Mouse (Mus musculus) stomach, embryonic 16.5 days (tissue): ENCODE data around the gene Ifitm1. TPM values are rescaled to one million over a fixed set of nuclear protein-coding genes. Genes with fewer than 3 reads are reported as not detected.

Source experiments
- ATAC-seq: fragments of 200-750 bp; cut with Nextera tagmentation; 2 replicates; pipeline ENCODE4 v1.8.0; 2017; ENCODE audit warnings: moderate number of reproducible peaks, moderate TSS enrichment; ENCODE audit not compliant: insufficient read depth, low FRiP score
- H3K27ac ChIP-seq: fragments of 300-500 bp; sonication (generic); 2 replicates; pipeline ENCODE4 v1.5.1; 2014; ENCODE audit warnings: low read length
- H3K27me3 ChIP-seq: fragments of 300-500 bp; sonication (generic); 2 replicates; pipeline ENCODE4 v1.6.1; 2014; ENCODE audit warnings: low read length, control low read depth, mixed read lengths; ENCODE audit not compliant: control insufficient read depth, insufficient read depth
- H3K36me3 ChIP-seq: fragments of 300-500 bp; sonication (generic); 2 replicates; pipeline ENCODE4 v1.6.1; 2014; ENCODE audit warnings: low read length; ENCODE audit not compliant: control insufficient read depth, insufficient read depth
- H3K4me1 ChIP-seq: fragments of 300-500 bp; sonication (generic); 2 replicates; pipeline ENCODE4 v1.6.1; 2014; ENCODE audit warnings: low read length, control low read depth, mixed read lengths; ENCODE audit not compliant: control insufficient read depth, insufficient read depth
- H3K4me2 ChIP-seq: fragments of 300-500 bp; sonication (generic); 2 replicates; pipeline ENCODE4 v1.6.1; 2014; ENCODE audit warnings: low read depth, low read length, mixed read lengths
- H3K4me3 ChIP-seq: fragments of 300-500 bp; sonication (generic); replicated peaks from 2 replicates; pipeline ENCODE4 v1.5.1; 2014; ENCODE audit warnings: mild to moderate bottlenecking, low read length
- H3K9ac ChIP-seq: fragments of 300-500 bp; sonication (generic); 2 replicates; pipeline ENCODE4 v1.6.1; 2014; ENCODE audit warnings: low read length
- H3K9me3 ChIP-seq: fragments of 300-500 bp; sonication (generic); replicated peaks from 2 replicates; pipeline ENCODE4 v1.6.1; 2016; ENCODE audit warnings: low read length, control low read depth; ENCODE audit not compliant: control insufficient read depth
- WGBS: fragments of 180-500 bp; shearing (Covaris S2); extraction: QIAGEN DNeasy Blood & Tissue Kit; methylation state at CpG from one replicate; pipeline ENCODE4 v1.1.7; 2014; 5-methylcytosine and 5-hydroxymethylcytosine counted together
- polyA plus RNA-seq: library from polyadenylated mRNA; unstranded; fragments of >200 nt; fragmentation: Nextera tagmentation; extraction: Ambion mirVana; gene quantifications from 2 replicates; pipeline ENCODE4 v1.2.1, GENCODE M21; 2015

The Ifitm1 gene
- polyA plus RNA-seq, 1 experiment from 2014 or later: 156 TPM

DNA sequence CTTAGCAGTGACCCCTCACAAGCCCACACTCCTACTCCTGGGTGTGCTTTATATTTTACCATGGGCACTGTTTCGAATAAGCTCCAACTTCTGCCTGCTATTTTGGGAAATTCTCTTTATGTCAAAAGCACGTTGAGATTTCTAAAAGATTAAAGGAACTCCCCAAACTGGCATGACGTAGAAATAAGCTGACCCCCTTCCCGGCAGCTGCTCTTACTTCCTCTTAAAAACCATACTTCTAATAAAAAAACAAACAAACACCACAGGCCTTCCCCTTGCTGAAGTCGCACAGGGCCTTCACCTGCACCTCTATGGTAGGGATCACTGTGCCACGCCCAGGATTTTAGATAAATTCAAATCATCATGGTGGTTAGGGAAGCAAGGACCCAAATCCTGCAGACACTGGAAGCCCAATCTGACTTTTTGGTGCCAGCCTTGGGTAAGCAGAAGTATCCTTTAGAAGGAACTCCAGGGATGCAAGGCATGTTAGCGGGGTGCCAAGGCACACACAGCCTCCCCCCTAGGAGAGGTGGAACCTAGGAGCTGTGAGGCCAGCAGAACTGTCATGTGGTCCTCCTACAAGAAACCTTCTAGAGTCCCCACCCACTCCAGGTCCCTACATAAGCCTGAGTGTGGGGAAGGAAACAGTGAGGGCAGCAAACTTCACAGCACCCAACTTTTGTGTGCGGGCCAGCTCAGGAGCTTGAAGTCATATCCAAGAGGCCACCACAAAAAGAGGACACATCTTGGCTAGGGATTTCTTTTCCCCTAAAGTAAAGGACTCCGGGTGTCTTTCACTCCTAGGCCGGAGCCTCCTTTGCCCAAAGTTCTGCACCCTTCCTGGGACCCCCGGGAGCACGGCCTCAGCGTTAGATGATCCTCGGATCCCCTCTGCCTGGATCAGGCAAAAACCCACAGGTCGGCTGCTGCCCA is 13.0 kb upstream of the Ifitm1 start:
- H3K4me2 ChIP-seq: peak overlapping the region; percentile 92
- peak overlapping the region; percentile 72 for H3K4me3 ChIP-seq
- no peaks in the 10 kb centered on the region for H3K27me3 ChIP-seq
- no peak for ATAC-seq
- H3K9me3 ChIP-seq: no peaks in the 10 kb centered on the region
- H3K9ac ChIP-seq: peak overlapping the region; percentile 84
- WGBS: 40% methylated on average over 15 of the region's 15 CpGs
- peak overlapping the region; percentile 69 for H3K27ac ChIP-seq
- H3K36me3 ChIP-seq: peaks cover under 1% of the 10 kb centered on the region; the same call in 1 of the 2 replicates
- peaks cover 54% of the 10 kb centered on the region for H3K4me1 ChIP-seq

DNA sequence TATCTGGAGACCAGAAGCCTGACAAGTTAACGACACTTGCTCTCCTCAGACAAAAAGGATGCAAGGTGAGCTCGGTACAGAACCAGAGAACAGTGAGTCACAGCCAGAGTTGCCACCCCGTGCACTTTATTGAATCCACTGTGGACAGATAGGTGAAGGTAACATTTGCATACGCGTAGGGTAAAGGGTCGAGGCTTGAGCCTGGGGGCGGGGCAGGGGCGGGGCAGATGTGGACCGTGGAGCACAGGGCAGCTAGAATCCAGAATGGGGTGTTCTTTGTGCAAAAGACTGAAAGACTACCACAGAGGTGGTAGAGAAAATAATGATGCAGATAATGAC is 12.3 kb upstream of the Ifitm1 start:
- Histone ChIP-seq H3K9me3 (no peaks in the 10 kb centered on the region), H3K36me3 (no peaks in the 10 kb centered on the region; the same call in 1 of the 2 replicates), H3K27me3 (no peaks in the 10 kb centered on the region), H3K4me2 (peak overlapping the region; percentile 92), H3K4me1 (peaks cover 54% of the 10 kb centered on the region), H3K9ac (peak overlapping the region; percentile 84), H3K27ac (peak overlapping the region; percentile 99), H3K4me3 (peak overlapping the region; percentile 72)
- WGBS: 1% methylated on average over 9 of the region's 9 CpGs
- ATAC-seq: no peak

DNA sequence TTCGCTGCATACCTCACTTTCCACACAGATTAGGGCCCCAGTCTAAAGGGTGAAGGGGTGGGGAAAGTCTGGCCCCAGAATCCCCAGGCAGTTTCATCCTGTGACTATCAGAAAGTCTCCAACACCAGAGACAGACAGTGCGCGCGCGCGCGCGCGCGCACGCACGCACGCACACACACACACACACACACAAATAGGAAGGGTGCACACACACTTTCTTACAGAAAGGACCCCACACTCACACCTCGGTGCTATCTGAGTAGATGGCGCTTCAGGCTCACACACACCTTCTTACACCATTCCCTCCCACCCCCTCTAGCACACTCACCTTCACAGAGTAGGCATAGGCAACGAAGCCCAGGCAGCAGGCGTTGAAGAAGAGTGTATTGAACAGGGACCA is 11.7 kb upstream of the Ifitm1 start:
- Histone ChIP-seq H3K27ac (peak overlapping the region; percentile 99), H3K9ac (peak overlapping the region; percentile 84), H3K27me3 (no peaks in the 10 kb centered on the region), H3K4me1 (peaks cover 51% of the 10 kb centered on the region), H3K36me3 (no peaks in the 10 kb centered on the region; the same call in 1 of the 2 replicates), H3K4me3 (peak overlapping the region; percentile 72), H3K4me2 (peak overlapping the region; percentile 92), H3K9me3 (no peaks in the 10 kb centered on the region)
- 1% methylated on average over 17 of the region's 17 CpGs for WGBS
- ATAC-seq: peak; percentile 12; the same call in 1 of the 2 replicates

DNA sequence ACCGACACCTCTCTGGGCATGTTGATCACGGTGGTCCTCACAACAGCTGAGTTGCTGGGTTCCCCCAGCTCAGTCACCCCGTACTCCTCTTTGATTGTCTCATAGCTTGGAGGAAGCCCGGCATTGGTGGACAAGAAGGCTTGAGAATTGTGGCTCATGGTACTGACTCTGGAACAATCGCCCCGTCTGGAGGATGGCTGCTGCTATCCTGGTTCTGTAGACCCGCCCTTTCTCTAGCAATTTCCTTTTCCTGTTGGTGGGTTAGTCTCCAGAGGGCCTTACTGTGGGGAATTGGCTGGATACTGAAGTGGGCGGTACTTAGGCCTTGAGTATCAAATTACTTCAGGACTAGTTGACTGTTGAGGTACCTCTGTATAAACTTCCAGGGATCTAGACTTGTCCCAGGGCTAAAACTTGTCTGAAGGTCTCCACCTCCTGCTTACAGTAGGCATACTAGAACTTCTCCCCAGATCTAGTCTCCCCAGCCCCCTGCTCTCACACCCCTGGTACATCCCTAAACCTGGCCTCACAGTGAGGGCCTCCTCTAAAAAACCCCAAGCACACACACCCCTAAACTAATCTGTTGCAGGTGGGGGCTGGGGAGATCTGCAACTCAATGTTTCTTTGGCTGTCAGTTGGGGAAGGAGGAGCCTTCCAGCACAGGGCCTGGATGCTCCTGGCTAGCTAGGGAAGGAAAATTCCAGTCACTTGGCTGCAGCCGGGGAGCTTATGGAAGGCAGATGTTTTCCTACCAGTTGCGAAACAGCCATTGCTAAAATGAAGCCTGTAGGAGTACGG is 11.1 kb upstream of the Ifitm1 start, which contains the start of the genes Gm45717 and Ifitm2:
TSS of gene Gm45717 (minus strand) at position 180 of the 798 bp plus-strand sequence.
TSS of gene Ifitm2 (minus strand) at position 230 of the 798 bp plus-strand sequence.
- Histone ChIP-seq H3K9me3 (no peaks in the 10 kb centered on the region), H3K27me3 (no peaks in the 10 kb centered on the region), H3K36me3 (no peaks in the 10 kb centered on the region; the same call in 1 of the 2 replicates), H3K4me1 (peaks cover 45% of the 10 kb centered on the region), H3K4me3 (peak within 1 kb of the TSS; percentile 72), H3K27ac (peak within 1 kb of the TSS; percentile 99), H3K9ac (peak within 1 kb of the TSS; percentile 84), H3K4me2 (peak within 1 kb of the TSS; percentile 92)
- peak; percentile 91 for ATAC-seq
- WGBS: 4% methylated on average over 11 of the region's 11 CpGs

DNA sequence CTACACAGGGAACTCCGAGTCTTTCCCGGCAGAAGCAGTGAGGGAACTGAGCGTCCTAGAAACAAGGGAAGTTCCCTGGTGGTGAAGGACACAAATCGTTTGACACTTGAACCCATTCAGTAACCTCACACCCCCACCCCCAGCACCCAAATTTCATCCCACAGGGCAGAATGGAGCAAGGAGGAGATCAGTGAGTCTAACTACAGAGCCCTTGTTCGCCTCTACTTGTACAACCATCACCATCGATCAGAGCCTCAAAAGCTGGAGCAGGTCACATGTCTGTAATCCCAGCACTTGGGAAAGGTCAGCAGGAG is 10.5 kb upstream of the Ifitm1 start:
- H3K4me2 ChIP-seq: peak overlapping the region; percentile 92
- peaks cover 40% of the 10 kb centered on the region for H3K4me1 ChIP-seq
- peak overlapping the region; percentile 72; the same call in 1 of the 2 replicates for H3K4me3 ChIP-seq
- peak overlapping the region; percentile 61 for H3K9ac ChIP-seq
- H3K9me3 ChIP-seq: no peaks in the 10 kb centered on the region
- H3K27ac ChIP-seq: peak overlapping the region; percentile 99
- H3K27me3 ChIP-seq: no peaks in the 10 kb centered on the region
- peak; percentile 7 for ATAC-seq
- no peaks in the 10 kb centered on the region; the same call in 1 of the 2 replicates for H3K36me3 ChIP-seq
- 27% methylated on average over 6 of the region's 6 CpGs for WGBS

DNA sequence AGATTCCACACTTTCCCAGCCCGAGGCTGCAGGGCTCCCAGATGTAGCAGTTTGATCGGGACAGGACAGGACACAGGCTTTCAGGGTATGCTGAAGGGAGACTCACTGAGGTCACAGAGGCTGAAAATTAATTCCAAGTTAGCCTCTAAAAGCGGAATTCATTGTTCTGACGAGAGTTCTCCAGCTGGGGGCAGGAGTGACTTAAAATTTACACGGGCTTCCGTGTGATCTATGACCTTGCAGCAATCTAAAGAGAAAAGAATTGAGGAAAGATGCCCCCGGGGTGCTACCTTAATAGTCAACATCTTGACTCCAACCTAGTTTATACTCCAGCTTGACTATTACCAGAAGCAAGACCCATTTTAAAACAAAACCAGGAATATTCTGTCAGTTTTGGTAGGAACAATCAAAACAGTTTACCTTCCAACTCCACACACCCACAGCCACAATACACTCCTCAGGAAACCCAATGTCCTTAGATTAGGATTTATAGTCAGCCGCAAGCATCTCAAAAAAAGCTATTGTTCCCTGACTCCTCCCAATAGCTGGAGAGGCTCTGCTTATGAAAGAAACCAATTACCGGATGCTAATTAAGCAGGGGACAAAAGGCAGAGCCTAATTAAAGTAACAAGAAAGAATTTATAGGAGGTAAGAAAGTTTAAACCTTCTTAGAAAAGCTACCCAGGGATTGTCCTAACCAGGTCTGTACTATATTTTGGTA is 7.7 kb upstream of the Ifitm1 start:
- Histone ChIP-seq H3K4me2 (no peak overlapping the region), H3K9me3 (no peaks in the 10 kb centered on the region), H3K4me1 (peaks cover 12% of the 10 kb centered on the region), H3K9ac (no peak overlapping the region), H3K4me3 (no peak overlapping the region), H3K36me3 (no peaks in the 10 kb centered on the region), H3K27me3 (no peaks in the 10 kb centered on the region), H3K27ac (no peak overlapping the region)
- no peak for ATAC-seq
- 16% methylated on average over 9 of the region's 9 CpGs for whole genome bisulfite sequencing

DNA sequence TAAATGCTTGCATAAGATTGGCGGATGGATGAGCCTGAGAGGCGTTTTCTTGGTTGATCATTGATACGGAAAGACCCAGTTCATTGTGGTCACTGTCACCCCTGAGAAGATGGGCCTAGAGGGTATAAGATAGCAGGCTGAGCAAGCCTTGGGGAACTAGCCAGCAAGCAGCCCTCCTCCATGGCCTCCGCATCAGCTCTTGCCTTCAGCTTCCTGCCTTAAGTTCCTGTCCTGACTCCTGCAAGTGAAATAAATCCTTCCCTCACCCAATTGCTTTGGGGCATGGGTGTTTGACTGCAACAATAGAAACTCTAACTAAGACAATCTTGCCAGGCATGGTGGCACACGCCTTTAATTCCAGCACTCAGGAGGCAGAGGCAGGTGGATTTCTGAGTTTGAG is 7.0 kb upstream of the Ifitm1 start:
- H3K27ac ChIP-seq: no peak overlapping the region
- no peaks in the 10 kb centered on the region for H3K9me3 ChIP-seq
- H3K36me3 ChIP-seq: no peaks in the 10 kb centered on the region
- no peak overlapping the region for H3K4me3 ChIP-seq
- WGBS: 81% methylated on average over 5 of the region's 5 CpGs
- ATAC-seq: no peak
- no peak overlapping the region for H3K4me2 ChIP-seq
- H3K9ac ChIP-seq: no peak overlapping the region
- H3K4me1 ChIP-seq: 0 out of 2 replicates have a peak, but pooled peaks cover 8% of the 10 kb centered on the region
- H3K27me3 ChIP-seq: no peaks in the 10 kb centered on the region

DNA sequence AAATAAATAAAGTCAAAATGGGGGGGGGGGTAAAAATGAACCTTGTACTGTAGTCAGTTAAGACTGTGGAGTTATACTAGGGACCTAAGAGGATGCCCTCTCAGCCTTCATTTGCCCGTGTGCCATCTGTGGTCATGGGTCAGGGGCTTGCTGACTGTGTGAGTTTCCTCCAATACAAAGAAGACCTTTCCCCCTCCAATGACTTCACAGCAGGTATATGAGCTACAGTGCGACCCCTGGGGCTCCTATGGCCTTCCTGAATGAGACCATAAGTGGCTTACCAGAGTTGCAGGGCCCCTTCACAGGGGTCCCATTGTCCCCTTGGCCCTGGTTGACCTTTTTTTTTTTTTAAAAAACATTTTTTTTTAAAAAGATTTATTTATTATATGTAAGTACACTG is 5.6 kb upstream of the Ifitm1 start:
- Histone ChIP-seq H3K4me2 (no peak overlapping the region), H3K27me3 (no peaks in the 10 kb centered on the region), H3K9me3 (no peaks in the 10 kb centered on the region), H3K27ac (no peak overlapping the region), H3K36me3 (no peaks in the 10 kb centered on the region), H3K4me3 (no peak overlapping the region), H3K9ac (no peak overlapping the region), H3K4me1 (0 out of 2 replicates have a peak, but pooled peaks cover 4% of the 10 kb centered on the region)
- ATAC-seq: no peak
- WGBS: 90% methylated on average over 2 of the region's 2 CpGs
